Mouse (Mus musculus) adrenal gland, postnatal 25 days (tissue): ENCODE results near the gene Olfr855. TPM values are rescaled to one million over a fixed set of nuclear protein-coding genes. Genes with fewer than 3 reads are reported as not detected.

Experiments
- DNase-seq: peaks from one replicate; pipeline ENCODE4 v3.0.0; 2021; ENCODE audit warnings: mixed read lengths
- long read RNA-seq: library from polyadenylated mRNA; stranded (forward); transcript quantifications from one replicate; pipeline ENCODE4 v2.0.0, GENCODE M21; 2021
- total RNA-seq: library from RNA; stranded (reverse); gene quantifications from 2 replicates; pipeline ENCODE4 v1.2.3, GENCODE M21; 2021

Olfr855 gene
- not detected in 2 replicates for total RNA-seq
- long read RNA-seq = 0 reads

DNA sequence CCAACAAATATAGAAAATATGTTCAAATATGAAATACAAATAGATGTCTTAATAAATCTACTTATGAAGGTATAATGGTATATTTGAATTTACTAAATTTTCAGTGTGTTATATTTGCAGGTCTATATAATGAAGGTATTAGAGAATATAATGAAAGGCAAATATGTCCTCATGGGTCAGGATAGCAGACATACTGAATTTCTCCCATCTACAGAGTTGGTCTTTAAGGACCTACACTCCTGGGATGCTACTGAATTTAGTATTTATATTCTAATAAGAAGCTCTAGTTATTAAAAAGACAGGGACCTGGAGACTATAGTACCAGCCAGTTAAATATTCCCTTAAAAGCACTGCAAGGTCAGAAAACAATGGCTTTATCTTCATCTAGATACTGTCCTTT is at the start of gene Olfr855:
Olfr855 (plus strand) TSS at position 301 of the 400 bp plus-strand sequence.
- DNase-seq = no peak

DNA sequence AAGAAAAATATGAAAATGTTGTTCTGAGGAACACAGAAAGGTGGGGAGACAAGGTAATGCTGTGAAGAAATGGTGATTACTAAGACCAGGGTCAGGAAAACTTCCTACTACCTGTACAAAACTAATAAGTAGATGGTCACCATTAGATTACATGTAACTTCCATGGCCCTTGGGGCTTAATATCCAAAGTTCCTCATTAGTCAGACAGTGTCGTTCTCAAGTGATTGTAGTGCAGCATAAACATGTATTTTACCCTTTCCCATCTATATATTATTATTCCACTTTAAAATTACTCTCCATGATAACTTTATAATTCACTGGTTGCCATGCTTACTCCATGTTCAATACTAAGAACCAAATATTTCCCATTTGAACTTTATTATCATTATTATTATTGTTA is 41.4 kb upstream of the Olfr855 start, which contains the start of gene Olfr853:
Olfr853 (minus strand) TSS at position 101 of the 400 bp plus-strand sequence.
- no peak for DNase-seq

DNA sequence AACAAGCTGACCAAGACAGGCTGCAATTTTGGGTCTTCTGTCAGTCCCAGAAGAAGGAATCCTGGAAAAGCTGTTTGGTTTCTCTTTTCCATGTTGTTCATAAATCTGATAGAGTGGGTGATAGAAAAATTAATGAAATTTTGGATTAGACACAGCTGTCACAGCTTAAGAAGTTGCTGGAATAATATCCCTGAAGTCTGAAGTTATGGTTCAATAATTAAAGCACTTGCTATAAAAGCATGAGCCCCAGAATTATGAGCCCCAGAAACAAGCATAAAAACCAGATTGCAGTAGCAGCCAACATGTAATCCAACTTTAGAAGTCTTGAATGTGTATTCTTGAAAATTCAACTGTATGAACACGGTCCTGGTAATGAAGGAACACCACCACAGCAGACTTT is 15.1 kb upstream of the Olfr855 start, which contains the start of gene Olfr854:
Olfr854 (minus strand) TSS at position 101 of the 400 bp plus-strand sequence.
- no peak for DNase-seq

DNA sequence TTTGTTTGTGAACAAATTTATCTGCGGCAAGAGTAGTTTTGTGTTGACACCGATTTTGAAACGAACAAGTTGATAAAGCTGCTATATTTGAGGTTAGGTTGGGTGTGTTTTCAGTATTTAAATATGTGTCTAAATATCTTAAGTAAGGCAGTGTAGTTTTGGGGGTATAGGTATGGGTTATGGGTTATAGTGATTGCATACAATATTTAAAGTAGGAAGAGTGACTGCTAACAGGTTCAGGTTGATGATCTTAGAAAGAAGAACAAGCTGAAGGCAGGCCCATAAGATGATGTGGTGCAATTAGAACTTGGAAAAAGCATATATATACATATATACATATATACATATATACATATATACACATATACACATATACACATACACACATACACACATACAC is 38.9 kb downstream of the Olfr855 start:
- DNase-seq = no peak

DNA sequence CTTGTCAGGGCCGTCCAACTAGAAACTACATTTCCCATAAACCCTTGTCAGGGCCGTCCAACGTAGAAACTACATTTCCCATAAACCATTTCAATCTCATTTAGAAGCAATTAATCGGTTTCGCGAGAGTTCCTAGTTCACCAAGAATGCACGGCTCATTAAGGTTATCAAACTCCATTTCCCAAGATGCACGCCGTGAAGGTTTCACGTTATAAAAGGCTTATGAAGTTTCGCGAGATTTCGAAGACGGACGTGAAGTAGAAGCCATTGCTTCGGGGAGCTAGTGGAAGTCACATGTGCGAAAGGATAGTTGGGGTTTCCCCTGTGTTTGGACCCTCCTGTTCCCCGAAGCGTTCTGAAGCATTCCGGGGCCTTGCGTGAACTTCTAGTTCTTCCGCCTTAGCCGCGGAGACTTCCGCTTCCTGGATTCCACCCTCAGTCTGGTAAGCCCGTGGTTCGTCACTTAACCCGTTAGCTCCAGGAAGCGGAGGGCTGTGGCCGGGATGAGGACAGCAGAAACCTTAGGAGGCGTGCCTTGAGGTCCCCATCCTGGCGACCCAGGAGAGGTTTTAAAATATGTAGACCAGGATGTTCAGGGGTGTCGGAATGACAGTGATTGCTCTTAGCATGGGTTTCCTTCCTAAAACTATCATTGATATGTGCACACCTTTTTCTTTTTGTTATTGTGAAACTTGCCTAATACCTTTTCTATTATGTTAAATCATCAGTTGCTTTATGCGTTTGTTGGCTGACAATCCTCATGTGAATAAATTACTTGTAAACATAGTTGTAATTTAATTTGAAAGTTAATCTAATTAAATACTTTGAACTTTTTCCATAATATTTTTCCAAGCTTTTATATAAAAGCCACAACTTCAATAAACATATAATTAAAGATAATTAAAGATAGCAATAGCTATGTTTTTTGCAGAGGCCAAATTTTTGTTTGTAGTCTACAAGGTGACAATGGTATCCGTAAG is 39.7 kb downstream of the Olfr855 start, which contains the start of gene Zfp317:
Zfp317 (plus strand) TSS at position 260 of the 980 bp plus-strand sequence.
- peak; percentile 69 for DNase-seq

DNA sequence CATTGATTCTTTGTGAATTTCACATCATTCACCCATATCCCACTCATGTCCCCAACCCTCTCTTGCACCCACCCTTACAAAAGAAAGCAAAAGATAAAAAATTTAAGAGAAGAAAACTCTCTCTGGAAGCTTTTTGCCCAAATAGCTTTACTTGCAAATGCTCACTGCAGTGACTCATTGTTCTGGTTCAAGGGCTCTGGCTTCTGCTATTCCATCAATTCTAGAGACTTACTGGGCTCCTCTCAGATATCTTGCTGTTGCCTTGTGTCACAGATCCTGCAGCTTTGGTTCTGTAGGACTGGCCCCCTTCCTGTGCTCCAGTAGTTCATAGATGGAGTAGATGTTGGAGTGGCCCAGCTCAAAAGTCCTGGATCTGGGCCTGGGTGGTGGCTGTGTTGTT is 47.2 kb downstream of the Olfr855 start:
- DNase-seq = no peak

Other genes with a start within 250 kb of the Olfr855 start
- not detected in 2 replicates for gene Olfr845, start 246.2 kb upstream of the Olfr855 start, total RNA-seq
- not detected in 2 replicates for gene Olfr846, start 218.6 kb upstream of the Olfr855 start, total RNA-seq
- not detected in 2 replicates for gene Olfr847, start 203.9 kb upstream of the Olfr855 start, total RNA-seq
- gene Olfr849, start 142.4 kb upstream of the Olfr855 start, total RNA-seq = not detected in 2 replicates
- gene Olfr850, start 104.4 kb upstream of the Olfr855 start, total RNA-seq = not detected in 2 replicates
- gene Olfr851, start 89.3 kb upstream of the Olfr855 start, total RNA-seq = not detected in 2 replicates
- not detected in 2 replicates for gene Olfr853, start 41.5 kb upstream of the Olfr855 start, total RNA-seq
- gene Olfr854, start 15.2 kb upstream of the Olfr855 start, total RNA-seq = not detected in 2 replicates
- gene Zfp317, start 39.5 kb downstream of the Olfr855 start, total RNA-seq = 24.7 and 30.1 TPM in 2 replicates
- not detected in 2 replicates for gene Olfr857, start 126.8 kb downstream of the Olfr855 start, total RNA-seq
- not detected in 2 replicates for gene Olfr58, start 197.7 kb downstream of the Olfr855 start, total RNA-seq
- gene Olfr859, start 222.3 kb downstream of the Olfr855 start, total RNA-seq = not detected in 2 replicates